Mouse (Mus musculus) gastrocnemius, postnatal 10 days (tissue): ENCODE measurements around the gene Fgfr2. TPM values are rescaled to one million over a fixed set of nuclear protein-coding genes. Genes with fewer than 3 reads are reported as not detected.

Source experiments
- DNase-seq: peaks from one replicate; pipeline ENCODE4 v3.0.0; 2021; ENCODE audit warnings: mixed read lengths
- total RNA-seq, 2 experiments: library from RNA; stranded (reverse); gene quantifications; 2 replicates each; pipeline ENCODE4 v1.2.3; 2021

Gene Fgfr2
- total RNA-seq, 2 experiments from 2014 or later = 3.0 to 6.1 TPM

DNA sequence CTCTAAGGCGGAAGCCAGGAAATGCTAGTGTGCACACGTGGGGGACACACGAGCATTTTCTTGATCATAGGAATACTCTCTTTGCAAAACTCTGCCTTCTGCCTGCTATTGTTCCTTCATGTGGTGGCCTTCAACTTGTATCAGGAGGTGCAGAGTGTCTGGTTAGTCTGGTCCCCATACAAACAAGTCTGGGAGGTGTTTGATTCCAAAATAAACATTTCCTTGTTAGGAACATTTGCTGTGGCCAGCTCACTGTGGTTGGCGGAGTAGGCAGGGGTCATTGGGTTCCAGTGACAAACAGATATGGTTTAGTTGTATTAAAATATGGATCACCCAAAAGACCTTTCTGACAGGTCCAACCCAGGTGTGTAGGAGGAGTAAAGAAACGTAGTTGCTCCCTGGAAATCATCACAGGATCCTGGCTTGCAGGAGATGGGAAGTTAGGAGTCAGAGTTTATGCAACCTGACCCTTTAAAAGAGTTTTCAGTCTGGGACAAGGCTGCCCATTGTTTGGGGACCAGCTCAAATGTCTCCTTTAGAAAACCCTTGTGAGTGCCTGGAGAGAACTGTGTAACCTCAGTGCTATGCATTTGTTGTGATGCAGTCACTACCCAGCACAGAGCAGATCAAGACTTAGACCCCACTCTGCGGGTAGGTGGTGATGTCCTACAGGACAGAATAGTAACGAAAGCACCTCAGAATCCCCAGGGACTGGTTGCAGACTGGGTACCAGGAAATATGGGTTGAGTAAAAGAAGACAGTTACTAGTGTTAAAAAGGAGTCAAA lies 235.9 kb downstream of the Fgfr2 start:
- no peak for DNase-seq

- DNase-seq = no peak
Measured at GRCm38 (mm10) chr7:132884031-132884430, 239.1 kb downstream of the Fgfr2 start.

- no peak for DNase-seq
Measured at GRCm38 (mm10) chr7:132882343-132882742, 240.8 kb downstream of the Fgfr2 start.

DNA sequence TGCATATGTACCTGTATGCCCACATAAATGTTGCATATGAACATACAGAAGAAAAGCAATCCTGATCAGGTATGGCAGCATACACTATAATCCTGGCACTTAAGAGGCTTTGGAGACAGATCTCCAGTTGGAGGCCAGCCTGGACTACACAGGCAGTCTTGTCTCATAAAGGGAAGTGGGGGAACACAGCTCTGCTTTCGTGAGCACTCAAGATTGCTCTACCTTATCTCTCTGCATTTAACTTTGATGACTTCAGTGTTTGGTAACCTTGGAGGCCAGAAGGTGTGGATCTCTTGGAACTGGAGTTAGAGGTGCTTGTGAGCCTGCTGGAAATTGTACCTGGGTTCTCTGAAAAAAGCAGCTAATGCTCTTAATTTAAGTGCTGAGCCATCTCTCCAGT lies 242.9 kb downstream of the Fgfr2 start:
- DNase-seq = no peak

- DNase-seq = no peak
Measured at GRCm38 (mm10) chr7:132875391-132876086, 247.6 kb downstream of the Fgfr2 start.

GRCm38 (mm10) chr7:132873043-132873442 lies 250.1 kb downstream of the Fgfr2 start:
- DNase-seq = no peak

GRCm38 (mm10) chr7:132866316-132866715 lies 256.8 kb downstream of the Fgfr2 start:
- no peak for DNase-seq

GRCm38 (mm10) chr7:132859042-132859958 lies 263.9 kb downstream of the Fgfr2 start, which contains the start of gene Abraxas2:
TSS of gene Abraxas2 (plus strand) at chr7:132859225.
- DNase-seq = peak; percentile 84

DNA sequence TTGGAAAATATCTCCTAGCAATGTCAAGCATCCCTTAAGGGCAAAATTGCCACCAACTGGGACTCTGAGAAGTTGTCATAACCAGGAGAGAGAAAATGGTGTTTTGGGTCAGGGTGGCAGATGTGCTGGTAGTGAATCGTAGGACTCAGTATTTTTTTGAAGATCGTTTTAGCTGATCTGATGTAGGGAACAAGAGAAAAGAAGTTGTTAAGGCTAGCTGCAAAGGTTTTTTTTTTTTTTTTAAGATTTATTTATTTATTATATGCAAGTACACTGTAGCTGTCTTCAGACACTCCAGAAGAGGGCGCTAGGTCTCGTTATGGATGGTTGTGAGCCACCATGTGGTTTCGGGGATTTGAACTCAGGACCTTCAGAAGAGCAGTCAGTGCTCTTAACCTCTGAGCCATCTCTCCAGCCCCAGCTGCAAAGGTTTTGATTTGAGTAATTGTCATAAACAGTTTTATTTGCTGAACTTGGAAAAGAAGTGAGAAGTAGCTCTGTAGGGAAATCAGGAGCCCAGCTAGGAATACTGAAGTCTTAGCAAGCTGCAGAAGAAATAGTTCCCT lies 265.0 kb downstream of the Fgfr2 start:
- no peak for DNase-seq

DNA sequence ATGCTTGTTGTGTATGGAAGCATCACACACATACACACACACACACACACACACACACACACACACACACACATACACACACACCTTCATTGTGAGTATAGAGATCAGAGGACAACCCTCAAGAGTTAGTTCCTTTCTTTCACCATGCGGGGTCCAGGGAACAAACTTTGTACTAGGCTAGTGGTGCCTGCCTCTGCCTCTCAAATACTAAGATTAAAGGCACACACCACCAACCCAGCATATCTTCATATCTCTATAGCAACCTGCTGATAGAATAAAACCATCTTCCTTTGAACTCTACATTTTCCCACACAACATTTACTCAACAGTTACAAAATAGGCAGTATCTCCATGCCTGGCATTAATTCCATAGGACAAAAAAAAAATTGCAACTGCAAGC lies 267.1 kb downstream of the Fgfr2 start:
- no peak for DNase-seq

DNA sequence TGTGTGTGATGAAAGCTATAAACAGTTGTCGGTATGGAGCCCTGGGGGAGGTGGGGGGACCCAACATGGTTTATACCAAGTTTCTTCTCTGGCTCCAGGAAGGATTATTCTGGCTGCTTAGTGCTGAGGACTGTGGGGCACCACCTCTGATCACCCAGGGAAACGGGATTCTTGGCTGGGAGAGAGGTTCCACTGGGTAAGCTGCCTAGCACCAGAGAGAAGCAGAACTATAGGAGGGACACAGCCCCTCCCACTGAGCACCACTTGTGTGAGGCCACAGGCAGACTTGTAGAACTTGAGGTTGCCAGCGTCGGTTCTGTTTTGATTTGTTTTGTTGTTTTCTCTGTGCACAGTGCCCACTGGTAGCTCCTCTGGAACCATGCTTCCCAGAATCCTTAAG lies 269.2 kb downstream of the Fgfr2 start:
- DNase-seq = no peak

DNA sequence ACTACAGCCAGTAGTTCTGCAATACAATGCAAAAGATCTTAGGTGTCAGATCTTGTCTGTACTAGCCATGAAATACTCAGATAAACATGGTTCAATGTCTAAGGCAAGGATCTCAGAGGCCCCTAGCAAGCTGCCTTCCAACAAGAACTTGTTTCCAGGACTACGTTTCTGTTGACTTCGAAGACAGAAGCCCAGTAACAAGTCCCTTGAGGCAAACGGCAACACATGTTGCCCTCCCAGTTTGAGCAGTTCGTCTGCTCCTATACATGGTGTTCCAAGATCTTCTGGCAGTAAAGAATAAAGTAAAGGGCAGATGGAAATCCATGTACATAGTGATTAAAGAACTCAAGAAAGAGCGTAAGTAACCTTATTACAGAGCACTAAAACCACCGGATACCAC lies 269.8 kb downstream of the Fgfr2 start:
- no peak for DNase-seq

GRCm38 (mm10) chr7:132852173-132852844 lies 270.8 kb downstream of the Fgfr2 start, which contains the start of gene Eef1akmt2:
TSS of gene Eef1akmt2 (minus strand) at chr7:132852673.
- peak; percentile 68 for DNase-seq

- DNase-seq = no peak
Measured at GRCm38 (mm10) chr7:132843152-132843551, 280.0 kb downstream of the Fgfr2 start.

DNA sequence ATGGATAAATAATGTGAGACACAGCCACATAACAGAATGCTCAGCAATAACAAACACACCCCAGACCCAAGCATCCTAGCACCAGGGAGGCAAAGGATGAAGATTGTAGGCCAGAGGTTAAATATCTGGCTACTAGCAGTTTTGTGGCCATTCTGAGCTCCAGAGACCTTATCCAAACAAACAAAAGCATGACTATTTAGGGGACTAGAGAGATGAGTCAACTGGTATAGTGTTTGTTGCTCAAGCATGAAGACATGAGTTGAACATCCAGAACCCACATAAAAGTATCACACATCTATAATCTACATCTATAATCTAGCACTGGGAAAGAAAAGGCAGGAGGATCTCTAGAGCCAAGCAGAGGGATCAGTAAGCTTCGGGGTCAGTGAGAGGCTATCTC lies 280.7 kb downstream of the Fgfr2 start:
- no peak for DNase-seq

DNA sequence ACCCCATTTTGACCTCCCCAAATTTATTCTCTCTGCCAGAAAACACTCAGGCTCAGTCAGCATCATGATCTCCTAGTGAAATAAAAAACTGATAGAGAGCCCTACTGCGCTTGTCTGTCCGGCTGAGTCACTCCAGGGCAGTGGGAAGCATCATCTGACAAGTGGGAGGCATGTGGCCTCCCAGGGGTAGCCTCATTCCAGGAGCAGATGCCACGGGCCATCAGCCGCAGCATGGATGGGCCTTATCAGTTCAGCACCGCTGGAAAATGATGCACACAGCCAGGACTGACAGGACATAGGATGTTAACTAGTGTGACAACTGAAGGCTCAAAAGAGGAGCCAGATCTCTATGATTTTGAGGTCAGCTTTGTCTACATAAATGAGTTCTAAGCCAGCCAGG lies 281.9 kb downstream of the Fgfr2 start:
- DNase-seq = no peak

DNA sequence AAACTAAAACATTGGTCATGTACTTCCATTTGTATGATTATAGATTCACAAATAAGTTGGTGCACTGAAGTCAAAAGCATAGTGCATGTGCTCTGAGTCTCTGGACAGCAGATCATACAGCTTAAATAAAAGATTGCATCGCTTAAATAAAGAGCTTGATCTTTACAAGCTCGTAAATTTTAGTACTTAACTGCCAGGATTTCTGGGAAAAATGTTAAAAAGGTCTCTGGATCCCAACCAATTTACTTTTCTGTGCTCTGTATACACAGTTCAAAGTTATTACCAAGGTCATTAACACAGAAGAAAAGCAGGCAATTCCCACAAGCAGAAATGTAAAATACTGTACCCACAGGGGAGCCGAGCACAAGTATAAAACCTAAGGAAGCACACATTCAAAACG lies 292.2 kb downstream of the Fgfr2 start:
- no peak for DNase-seq

- no peak for DNase-seq
Measured at GRCm38 (mm10) chr7:132824346-132825022, 298.7 kb downstream of the Fgfr2 start.

GRCm38 (mm10) chr7:132823832-132824231 lies 299.3 kb downstream of the Fgfr2 start:
- DNase-seq = no peak

GRCm38 (mm10) chr7:132820692-132821091 lies 302.5 kb downstream of the Fgfr2 start:
- no peak for DNase-seq

DNA sequence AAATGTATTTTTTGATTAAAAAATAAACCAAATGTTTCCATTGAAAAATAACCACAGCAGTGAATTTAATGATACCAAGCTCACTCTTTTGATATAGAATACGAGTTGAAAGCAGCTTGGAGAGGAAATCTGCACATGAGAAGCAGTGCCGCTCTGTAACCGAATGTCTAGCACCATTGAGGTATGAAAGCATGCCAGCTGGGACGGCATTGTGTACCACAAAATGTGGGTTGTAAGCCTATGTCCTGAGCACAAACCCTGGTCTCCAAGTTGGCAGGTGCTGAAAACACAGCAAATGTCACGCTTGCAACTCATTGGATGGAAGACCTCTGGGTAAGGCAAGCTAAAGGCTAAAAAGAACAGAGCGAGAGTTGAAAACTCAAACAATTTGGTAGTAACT lies 306.1 kb downstream of the Fgfr2 start:
- DNase-seq = no peak
